Mouse (Mus musculus): ENCODE results near the gene Fli1. TPM values are rescaled to one million over a fixed set of nuclear protein-coding genes. Genes with fewer than 3 reads are reported as not detected.
A peak's percentile ranks its signal among the peaks of the same experiment; 100 is the strongest.

Gene Fli1
- polyA plus RNA-seq, 2 experiments: 2.5 to 6.9 TPM

DNA sequence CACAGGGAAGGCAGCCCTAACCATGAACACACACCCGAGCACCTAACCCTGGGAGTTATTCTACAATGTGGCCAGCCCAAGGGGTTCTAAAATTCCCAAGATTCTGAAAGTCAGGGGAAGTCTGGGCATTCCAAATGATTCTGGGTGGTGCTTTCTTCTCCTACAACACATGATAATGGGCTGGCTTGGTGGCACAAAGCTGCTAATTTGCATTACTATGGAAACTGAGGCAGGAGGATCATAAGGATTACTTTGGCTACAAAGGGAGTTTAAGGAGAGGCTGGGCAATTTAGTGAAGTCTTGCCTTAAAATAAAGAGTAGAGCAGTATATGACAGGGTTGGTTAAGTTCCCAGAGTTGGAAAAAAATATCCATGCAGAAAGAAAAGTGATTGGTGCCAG, 127.7 kb downstream of the Fli1 start:
- no peaks in the 10 kb centered on the region for H3K9me3 ChIP-seq (ENCODE audit: control insufficient read depth, low read length)
- DNase-seq (ENCODE audit: low read depth in 3 of 3, low spot score in 3 of 3): no peak

DNA sequence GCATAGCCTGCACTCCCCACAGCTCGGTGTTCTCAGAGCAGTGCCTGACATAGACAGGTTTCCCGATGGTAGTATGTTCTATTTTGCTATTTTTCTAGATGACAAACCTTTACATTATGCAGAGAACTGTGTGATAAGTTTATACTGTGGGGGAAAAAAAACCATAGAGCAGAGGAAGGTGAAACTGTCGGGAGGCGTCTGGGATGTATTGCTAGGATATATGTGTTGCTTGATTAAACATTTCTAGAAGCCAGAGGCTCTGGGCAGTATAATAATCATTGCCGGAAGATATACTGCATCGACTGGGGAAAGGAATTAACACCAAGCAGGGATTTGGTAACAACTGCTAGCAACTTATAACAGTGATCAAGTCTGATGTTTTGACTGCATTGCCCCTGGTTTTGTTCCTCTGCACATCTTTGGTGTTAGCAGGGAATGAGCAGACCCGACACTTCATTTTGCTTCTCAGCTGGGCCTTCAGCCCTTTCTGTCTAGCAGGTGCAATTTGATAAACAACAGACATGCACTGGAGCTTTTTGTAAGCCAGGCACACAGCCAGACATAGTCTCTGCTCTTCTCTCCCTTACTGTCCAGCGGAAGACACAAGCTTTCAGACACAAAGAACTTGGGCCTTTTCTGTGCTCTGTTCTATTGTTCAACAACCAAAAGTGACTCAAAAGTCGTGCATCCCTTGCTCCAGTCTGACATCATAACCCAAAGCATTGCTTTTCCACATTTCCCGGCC, 129.7 kb downstream of the Fli1 start:
- Histone ChIP-seq H3K9me3 (ENCODE audit: control insufficient read depth, low read length) (no peaks in the 10 kb centered on the region), H3K36me3 (replicated peaks; ENCODE audit: control insufficient read depth, insufficient read depth, low read depth) (no peaks in the 10 kb centered on the region), H3K9ac (replicated peaks) (no peak overlapping the region), H3K27ac (no peak overlapping the region), H3K27me3 (ENCODE audit: control insufficient read depth, insufficient read depth, low read length) (peaks cover 22% of the 10 kb centered on the region), H3K4me2 (ENCODE audit: low read depth) (no peak overlapping the region), H3K4me3 (ENCODE audit: insufficient read depth in 1 of 2, low read depth in 2 of 2, low read length in 2 of 2) (no peak overlapping the region), H3K4me1 (replicated peaks; ENCODE audit: control insufficient read depth in 2 of 2, insufficient read depth in 2 of 2, low read length in 1 of 2) (peaks cover 0 to 3% of the 10 kb centered on the region in 2 experiments; a peak in 1 of 4 replicates)
- DNase-seq (ENCODE audit: low read depth in 3 of 3, low spot score in 3 of 3) (no peak), ATAC-seq (ENCODE audit: insufficient read depth) (no peak)
- no peak for TF ChIP-seq EP300 (IDR thresholded peaks at IDR 0.05; ENCODE audit: low read depth)
- whole genome bisulfite sequencing (ENCODE audit: insufficient replicate concordance): 52% methylated on average over 10 of the region's 10 CpGs

More for the DNA sequence above, 127.7 kb downstream of the Fli1 start:
- Histone ChIP-seq H3K4me3 (ENCODE audit: insufficient read depth in 1 of 2, low read depth in 2 of 2, low read length in 2 of 2) (no peak overlapping the region), H3K9ac (replicated peaks) (no peak overlapping the region), H3K4me1 (replicated peaks; ENCODE audit: control insufficient read depth in 2 of 2, insufficient read depth in 2 of 2, low read length in 1 of 2) (peaks cover 0 to 3% of the 10 kb centered on the region in 2 experiments; a peak in 1 of 4 replicates), H3K27ac (no peak overlapping the region), H3K36me3 (replicated peaks; ENCODE audit: control insufficient read depth, insufficient read depth, low read depth) (no peaks in the 10 kb centered on the region), H3K4me2 (ENCODE audit: low read depth) (no peak overlapping the region), H3K27me3 (ENCODE audit: control insufficient read depth, insufficient read depth, low read length) (peaks cover 3% of the 10 kb centered on the region)
- 42% methylated on average over 1 of the region's 1 CpGs for WGBS (ENCODE audit: insufficient replicate concordance)
- no peak for ATAC-seq (ENCODE audit: insufficient read depth)
- TF ChIP-seq EP300 (IDR thresholded peaks at IDR 0.05; ENCODE audit: low read depth) (no peak), CTCF (IDR thresholded peaks at IDR 0.05; ENCODE audit: low read depth) (no peak)

DNA sequence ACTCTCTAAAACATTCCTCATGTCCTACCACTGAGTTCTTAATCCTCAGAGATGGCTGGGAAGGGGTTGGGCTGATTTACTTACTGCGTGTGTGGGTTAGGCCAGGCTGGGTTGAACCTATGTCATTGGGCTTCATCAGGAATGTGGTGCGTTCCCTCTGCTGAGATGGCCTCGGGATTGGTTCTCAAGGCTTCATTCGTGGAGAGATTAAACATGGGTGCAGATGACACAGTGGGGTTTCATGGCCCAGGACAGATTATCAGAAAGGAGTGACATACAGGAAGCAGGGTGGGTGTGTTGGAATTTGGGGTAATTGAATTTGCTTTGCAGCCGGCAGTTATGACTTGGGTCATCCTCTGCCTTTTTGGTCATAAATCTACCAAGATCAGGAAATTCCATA, 131.2 kb downstream of the Fli1 start:
- ATAC-seq (ENCODE audit: insufficient read depth): no peak
- no peaks in the 10 kb centered on the region for H3K36me3 ChIP-seq (replicated peaks; ENCODE audit: control insufficient read depth, insufficient read depth, low read depth)
- 49% methylated on average over 5 of the region's 5 CpGs for WGBS (ENCODE audit: insufficient replicate concordance)
- H3K4me1 ChIP-seq (replicated peaks; ENCODE audit: control insufficient read depth in 2 of 2, insufficient read depth in 2 of 2, low read length in 1 of 2): peaks cover 0 to 3% of the 10 kb centered on the region in 2 experiments; a peak in 1 of 4 replicates
- H3K9ac ChIP-seq (replicated peaks): no peak overlapping the region
- DNase-seq (ENCODE audit: low read depth in 3 of 3, low spot score in 3 of 3): no peak
- H3K27me3 ChIP-seq (ENCODE audit: control insufficient read depth, insufficient read depth, low read length): peaks cover 23% of the 10 kb centered on the region
- TF ChIP-seq CTCF (IDR thresholded peaks at IDR 0.05; ENCODE audit: low read depth): no peak
- no peak for TF ChIP-seq EP300 (IDR thresholded peaks at IDR 0.05; ENCODE audit: low read depth)
- no peaks in the 10 kb centered on the region for H3K9me3 ChIP-seq (ENCODE audit: control insufficient read depth, low read length)
- no peak overlapping the region for H3K4me3 ChIP-seq (ENCODE audit: insufficient read depth in 1 of 2, low read depth in 2 of 2, low read length in 2 of 2)
- H3K4me2 ChIP-seq (ENCODE audit: low read depth): no peak overlapping the region
- H3K27ac ChIP-seq: no peak overlapping the region

DNA sequence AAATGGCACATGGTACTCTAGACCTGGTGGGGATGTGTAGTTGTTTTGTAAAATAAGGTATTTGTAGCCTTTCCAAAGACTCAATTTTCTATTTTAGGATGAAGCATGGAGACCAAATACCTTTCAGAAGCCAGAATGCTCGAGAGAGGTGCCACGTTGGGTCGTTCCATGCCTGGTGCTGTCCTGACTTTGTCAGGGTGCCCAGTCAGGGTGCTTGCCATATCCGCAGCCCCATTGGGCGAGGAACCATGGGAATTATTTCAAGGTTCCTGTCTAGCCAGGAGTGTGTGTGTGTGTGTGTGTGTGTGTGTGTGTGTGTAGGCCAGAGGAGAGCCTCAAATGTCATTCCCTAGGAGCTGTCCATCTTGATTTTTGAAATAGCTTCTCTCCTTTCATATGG, 132.0 kb downstream of the Fli1 start:
- no peak for ATAC-seq (ENCODE audit: insufficient read depth)
- Histone ChIP-seq H3K36me3 (replicated peaks; ENCODE audit: control insufficient read depth, insufficient read depth, low read depth) (no peaks in the 10 kb centered on the region), H3K4me2 (ENCODE audit: low read depth) (no peak overlapping the region), H3K9ac (replicated peaks) (no peak overlapping the region), H3K27me3 (ENCODE audit: control insufficient read depth, insufficient read depth, low read length) (peaks cover 23% of the 10 kb centered on the region), H3K27ac (no peak overlapping the region), H3K9me3 (ENCODE audit: control insufficient read depth, low read length) (no peaks in the 10 kb centered on the region), H3K4me3 (ENCODE audit: insufficient read depth in 1 of 2, low read depth in 2 of 2, low read length in 2 of 2) (no peak overlapping the region), H3K4me1 (replicated peaks; ENCODE audit: control insufficient read depth in 2 of 2, insufficient read depth in 2 of 2, low read length in 1 of 2) (peaks cover 0 to 3% of the 10 kb centered on the region in 2 experiments; a peak in 1 of 4 replicates)
- WGBS (ENCODE audit: insufficient replicate concordance): 65% methylated on average over 5 of the region's 5 CpGs
- DNase-seq (ENCODE audit: low read depth in 3 of 3, low spot score in 3 of 3): no peak
- TF ChIP-seq EP300 (IDR thresholded peaks at IDR 0.05; ENCODE audit: low read depth): no peak

DNA sequence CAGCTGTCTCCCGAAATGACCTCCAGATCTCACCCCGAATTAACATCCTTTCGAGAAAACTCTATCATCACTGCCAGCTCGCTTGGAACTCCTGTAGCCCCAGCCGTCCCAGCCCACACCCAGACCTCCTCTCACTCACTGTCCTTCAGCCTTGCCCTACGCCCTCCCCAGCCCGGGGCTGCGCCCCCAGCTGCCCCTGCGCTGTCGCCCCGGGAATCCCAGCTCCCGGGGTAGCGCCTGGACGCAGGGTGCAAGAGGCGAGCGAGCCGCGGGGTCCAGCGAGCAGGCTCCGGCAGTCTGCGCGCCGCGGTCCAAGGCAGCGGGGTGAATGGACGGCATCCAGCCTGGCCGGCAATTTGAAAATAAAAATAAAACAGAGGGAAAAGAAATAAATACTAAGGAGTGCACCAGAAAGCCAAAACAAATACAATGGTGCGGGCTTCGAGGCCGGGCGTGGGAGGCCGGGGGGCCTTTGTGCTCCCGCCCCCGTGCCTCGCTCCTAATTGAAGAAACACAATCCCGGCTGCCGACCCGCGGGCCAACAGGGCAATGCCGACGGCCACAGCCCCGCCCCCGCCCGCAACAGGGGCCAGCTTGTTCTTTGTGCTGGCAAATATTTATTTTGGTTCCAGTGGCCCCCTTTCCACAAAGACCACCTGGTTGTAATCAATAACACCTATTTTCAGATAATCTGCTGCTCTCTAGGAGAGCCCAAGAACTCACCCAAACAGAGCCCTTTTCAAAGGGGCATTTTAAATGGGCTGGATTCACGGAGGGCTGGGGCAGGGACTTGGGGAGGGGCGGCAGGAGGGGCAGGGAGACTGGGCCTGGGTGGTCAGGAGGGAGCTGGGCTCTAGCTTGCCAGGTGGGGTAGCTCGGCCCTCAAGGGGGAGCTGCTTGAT, 133.3 kb downstream of the Fli1 start:
- Histone ChIP-seq H3K27ac (no peak overlapping the region), H3K9ac (replicated peaks) (0 out of 2 replicates have a peak overlapping the region, but pooled peaks have one; percentile 23), H3K4me3 (ENCODE audit: insufficient read depth in 1 of 2, low read depth in 2 of 2, low read length in 2 of 2) (peak overlapping the region; percentile 5 to 48; a peak in 3 of 4 replicates), H3K36me3 (replicated peaks; ENCODE audit: control insufficient read depth, insufficient read depth, low read depth) (no peaks in the 10 kb centered on the region), H3K4me1 (replicated peaks; ENCODE audit: control insufficient read depth in 2 of 2, insufficient read depth in 2 of 2, low read length in 1 of 2) (peaks cover 0 to 3% of the 10 kb centered on the region in 2 experiments; a peak in 1 of 4 replicates), H3K9me3 (ENCODE audit: control insufficient read depth, low read length) (no peaks in the 10 kb centered on the region), H3K27me3 (ENCODE audit: control insufficient read depth, insufficient read depth, low read length) (peaks cover 23% of the 10 kb centered on the region), H3K4me2 (ENCODE audit: low read depth) (peak overlapping the region; percentile 61)
- ATAC-seq (ENCODE audit: insufficient read depth) (0 out of 2 replicates have a peak, but pooled peaks have one; percentile 23), DNase-seq (ENCODE audit: low read depth in 3 of 3, low spot score in 3 of 3) (no peak)
- TF ChIP-seq EP300 (IDR thresholded peaks at IDR 0.05; ENCODE audit: low read depth) (no peak), CTCF (IDR thresholded peaks at IDR 0.05; ENCODE audit: low read depth) (no peak)
- 3% methylated on average over 47 of the region's 47 CpGs for WGBS (ENCODE audit: insufficient replicate concordance)

Measured in liver, embryonic 14.5 days (tissue).